Mouse (Mus musculus): ENCODE measurements around the gene Shc3. TPM values are rescaled to one million over a fixed set of nuclear protein-coding genes. Genes with fewer than 3 reads are reported as not detected.

Gene Shc3
- polyA plus RNA-seq, 1 experiment from 2014 or later, result 4.3 TPM

- Histone ChIP-seq H3K36me3 (ENCODE audit: control insufficient read depth, insufficient read depth, low read length) (no peaks in the 10 kb centered on the region), H3K4me2 (ENCODE audit: low read length) (no peak overlapping the region), H3K27ac (ENCODE audit: low read depth, low read length) (no peak overlapping the region), H3K27me3 (replicated peaks; ENCODE audit: control insufficient read depth, insufficient read depth, low read length) (no peaks in the 10 kb centered on the region), H3K4me1 (ENCODE audit: control insufficient read depth, insufficient read depth, low read length) (no peaks in the 10 kb centered on the region), H3K9me3 (replicated peaks; ENCODE audit: control insufficient read depth, low read length) (no peaks in the 10 kb centered on the region), H3K9ac (ENCODE audit: low read length) (no peak overlapping the region), H3K4me3 (ENCODE audit: low read depth, low read length) (no peak overlapping the region)
- ATAC-seq (no peak), DNase-seq (ENCODE audit: low spot score) (no peak)
- 95% methylated on average over 6 of the region's 6 CpGs for WGBS
Observed at GRCm38 (mm10) chr13:51518880-51519279, 50.3 kb downstream of the Shc3 start.

- no peaks in the 10 kb centered on the region for H3K27me3 ChIP-seq (replicated peaks; ENCODE audit: control insufficient read depth, insufficient read depth, low read length)
Observed at GRCm38 (mm10) chr13:51517943-51518342, 51.3 kb downstream of the Shc3 start.

GRCm38 (mm10) chr13:51508836-51509235 lies 60.4 kb downstream of the Shc3 start:
- H3K4me1 ChIP-seq (ENCODE audit: control insufficient read depth, insufficient read depth, low read length), result no peaks in the 10 kb centered on the region
- H3K9ac ChIP-seq (ENCODE audit: low read length), result no peak overlapping the region
- no peaks in the 10 kb centered on the region for H3K9me3 ChIP-seq (replicated peaks; ENCODE audit: control insufficient read depth, low read length)
- 89% methylated on average over 9 of the region's 9 CpGs for WGBS
- no peak for DNase-seq (ENCODE audit: low spot score)
- no peaks in the 10 kb centered on the region for H3K27me3 ChIP-seq (replicated peaks; ENCODE audit: control insufficient read depth, insufficient read depth, low read length)
- ATAC-seq, result no peak
- no peak overlapping the region for H3K4me3 ChIP-seq (ENCODE audit: low read depth, low read length)
- H3K27ac ChIP-seq (ENCODE audit: low read depth, low read length), result no peak overlapping the region
- no peak overlapping the region for H3K4me2 ChIP-seq (ENCODE audit: low read length)
- H3K36me3 ChIP-seq (ENCODE audit: control insufficient read depth, insufficient read depth, low read length), result no peaks in the 10 kb centered on the region

More at GRCm38 (mm10) chr13:51517943-51518342, 51.3 kb downstream of the Shc3 start:
- Histone ChIP-seq H3K27ac (ENCODE audit: low read depth, low read length) (no peak overlapping the region), H3K9ac (ENCODE audit: low read length) (no peak overlapping the region), H3K4me2 (ENCODE audit: low read length) (no peak overlapping the region), H3K4me3 (ENCODE audit: low read depth, low read length) (no peak overlapping the region), H3K4me1 (ENCODE audit: control insufficient read depth, insufficient read depth, low read length) (no peaks in the 10 kb centered on the region), H3K9me3 (replicated peaks; ENCODE audit: control insufficient read depth, low read length) (no peaks in the 10 kb centered on the region), H3K36me3 (ENCODE audit: control insufficient read depth, insufficient read depth, low read length) (no peaks in the 10 kb centered on the region)
- no peak for ATAC-seq
- 87% methylated on average over 4 of the region's 4 CpGs for WGBS
- DNase-seq (ENCODE audit: low spot score), result no peak

GRCm38 (mm10) chr13:51505711-51506110 lies 63.5 kb downstream of the Shc3 start:
- H3K9me3 ChIP-seq (replicated peaks; ENCODE audit: control insufficient read depth, low read length), result no peaks in the 10 kb centered on the region
- 82% methylated on average over 5 of the region's 5 CpGs for WGBS
- no peak overlapping the region for H3K4me2 ChIP-seq (ENCODE audit: low read length)

GRCm38 (mm10) chr13:51499769-51500168 lies 69.5 kb downstream of the Shc3 start:
- no peaks in the 10 kb centered on the region for H3K9me3 ChIP-seq (replicated peaks; ENCODE audit: control insufficient read depth, low read length)
- DNase-seq (ENCODE audit: low spot score) (no peak), ATAC-seq (no peak)
- H3K9ac ChIP-seq (ENCODE audit: low read length), result no peak overlapping the region
- H3K27me3 ChIP-seq (replicated peaks; ENCODE audit: control insufficient read depth, insufficient read depth, low read length), result no peaks in the 10 kb centered on the region
- no peak overlapping the region for H3K4me2 ChIP-seq (ENCODE audit: low read length)
- 79% methylated on average over 1 of the region's 1 CpGs for WGBS
- H3K36me3 ChIP-seq (ENCODE audit: control insufficient read depth, insufficient read depth, low read length), result no peaks in the 10 kb centered on the region
- H3K4me1 ChIP-seq (ENCODE audit: control insufficient read depth, insufficient read depth, low read length), result no peaks in the 10 kb centered on the region
- no peak overlapping the region for H3K4me3 ChIP-seq (ENCODE audit: low read depth, low read length)
- H3K27ac ChIP-seq (ENCODE audit: low read depth, low read length), result no peak overlapping the region

More at GRCm38 (mm10) chr13:51505711-51506110, 63.5 kb downstream of the Shc3 start:
- Histone ChIP-seq H3K36me3 (ENCODE audit: control insufficient read depth, insufficient read depth, low read length) (no peaks in the 10 kb centered on the region), H3K27me3 (replicated peaks; ENCODE audit: control insufficient read depth, insufficient read depth, low read length) (no peaks in the 10 kb centered on the region), H3K27ac (ENCODE audit: low read depth, low read length) (no peak overlapping the region), H3K9ac (ENCODE audit: low read length) (no peak overlapping the region), H3K4me1 (ENCODE audit: control insufficient read depth, insufficient read depth, low read length) (no peaks in the 10 kb centered on the region), H3K4me3 (ENCODE audit: low read depth, low read length) (no peak overlapping the region)
- no peak for ATAC-seq
- DNase-seq (ENCODE audit: low spot score), result no peak

GRCm38 (mm10) chr13:51493676-51494075 lies 75.5 kb downstream of the Shc3 start:
- 90% methylated on average over 9 of the region's 9 CpGs for WGBS
- H3K4me2 ChIP-seq (ENCODE audit: low read length), result no peak overlapping the region
- H3K9me3 ChIP-seq (replicated peaks; ENCODE audit: control insufficient read depth, low read length), result no peaks in the 10 kb centered on the region

GRCm38 (mm10) chr13:51491649-51492435 lies 77.4 kb downstream of the Shc3 start:
- H3K4me3 ChIP-seq (ENCODE audit: low read depth, low read length), result no peak overlapping the region
- no peaks in the 10 kb centered on the region for H3K4me1 ChIP-seq (ENCODE audit: control insufficient read depth, insufficient read depth, low read length)
- no peaks in the 10 kb centered on the region for H3K27me3 ChIP-seq (replicated peaks; ENCODE audit: control insufficient read depth, insufficient read depth, low read length)
- H3K4me2 ChIP-seq (ENCODE audit: low read length), result no peak overlapping the region
- ATAC-seq (no peak), DNase-seq (ENCODE audit: low spot score) (no peak)
- H3K9me3 ChIP-seq (replicated peaks; ENCODE audit: control insufficient read depth, low read length), result no peaks in the 10 kb centered on the region
- no peak overlapping the region for H3K9ac ChIP-seq (ENCODE audit: low read length)
- H3K36me3 ChIP-seq (ENCODE audit: control insufficient read depth, insufficient read depth, low read length), result no peaks in the 10 kb centered on the region
- H3K27ac ChIP-seq (ENCODE audit: low read depth, low read length), result no peak overlapping the region
- 80% methylated on average over 8 of the region's 8 CpGs for WGBS

More at GRCm38 (mm10) chr13:51493676-51494075, 75.5 kb downstream of the Shc3 start:
- DNase-seq (ENCODE audit: low spot score), result no peak
- Histone ChIP-seq H3K4me3 (ENCODE audit: low read depth, low read length) (no peak overlapping the region), H3K36me3 (ENCODE audit: control insufficient read depth, insufficient read depth, low read length) (no peaks in the 10 kb centered on the region), H3K9ac (ENCODE audit: low read length) (no peak overlapping the region), H3K27ac (ENCODE audit: low read depth, low read length) (no peak overlapping the region), H3K4me1 (ENCODE audit: control insufficient read depth, insufficient read depth, low read length) (no peaks in the 10 kb centered on the region), H3K27me3 (replicated peaks; ENCODE audit: control insufficient read depth, insufficient read depth, low read length) (no peaks in the 10 kb centered on the region)
- ATAC-seq, result no peak

GRCm38 (mm10) chr13:51490195-51490594 lies 79.0 kb downstream of the Shc3 start:
- Histone ChIP-seq H3K4me1 (ENCODE audit: control insufficient read depth, insufficient read depth, low read length) (no peaks in the 10 kb centered on the region), H3K27ac (ENCODE audit: low read depth, low read length) (no peak overlapping the region), H3K36me3 (ENCODE audit: control insufficient read depth, insufficient read depth, low read length) (no peaks in the 10 kb centered on the region), H3K4me3 (ENCODE audit: low read depth, low read length) (no peak overlapping the region), H3K9me3 (replicated peaks; ENCODE audit: control insufficient read depth, low read length) (no peaks in the 10 kb centered on the region), H3K27me3 (replicated peaks; ENCODE audit: control insufficient read depth, insufficient read depth, low read length) (no peaks in the 10 kb centered on the region), H3K9ac (ENCODE audit: low read length) (no peak overlapping the region), H3K4me2 (ENCODE audit: low read length) (no peak overlapping the region)
- ATAC-seq (no peak), DNase-seq (ENCODE audit: low spot score) (no peak)
- WGBS, result 94% methylated on average over 6 of the region's 6 CpGs

GRCm38 (mm10) chr13:51488945-51489344 lies 80.3 kb downstream of the Shc3 start:
- no peaks in the 10 kb centered on the region for H3K9me3 ChIP-seq (replicated peaks; ENCODE audit: control insufficient read depth, low read length)
- H3K4me1 ChIP-seq (ENCODE audit: control insufficient read depth, insufficient read depth, low read length), result no peaks in the 10 kb centered on the region
- ATAC-seq (no peak), DNase-seq (ENCODE audit: low spot score) (no peak)
- H3K27ac ChIP-seq (ENCODE audit: low read depth, low read length), result no peak overlapping the region
- H3K4me3 ChIP-seq (ENCODE audit: low read depth, low read length), result no peak overlapping the region
- WGBS, result 83% methylated on average over 3 of the region's 3 CpGs
- no peak overlapping the region for H3K4me2 ChIP-seq (ENCODE audit: low read length)
- no peaks in the 10 kb centered on the region for H3K27me3 ChIP-seq (replicated peaks; ENCODE audit: control insufficient read depth, insufficient read depth, low read length)
- no peak overlapping the region for H3K9ac ChIP-seq (ENCODE audit: low read length)
- no peaks in the 10 kb centered on the region for H3K36me3 ChIP-seq (ENCODE audit: control insufficient read depth, insufficient read depth, low read length)
